Mouse (Mus musculus): ENCODE data around the gene Cyp2b23. TPM values are rescaled to one million over a fixed set of nuclear protein-coding genes. Genes with fewer than 3 reads are reported as not detected.
"Not testable (repeated sequence)": the region's sequence is repeated elsewhere in the genome, so short reads cannot be mapped to it uniquely, and the experiment has no call there.

Gene Cyp2b23
- not detected for total RNA-seq (2021)
- long read RNA-seq, experiment 1: 0 reads
- long read RNA-seq, experiment 2: 0 reads

GRCm38 (mm10) chr7:26686337-26686736 is at the start of gene Cyp2b23:
Cyp2b23 (minus strand) TSS chr7:26686437.
- intact Hi-C loops (cut with DNase I): no loop called here
- DNase-seq (ENCODE audit: low spot score in 2 of 2): no peak

GRCm38 (mm10) chr7:26711061-26711460 is 24.8 kb upstream of the Cyp2b23 start:
- intact Hi-C loops (cut with DNase I): no loop called here
- no peak for DNase-seq (ENCODE audit: low spot score in 2 of 2)

DNA sequence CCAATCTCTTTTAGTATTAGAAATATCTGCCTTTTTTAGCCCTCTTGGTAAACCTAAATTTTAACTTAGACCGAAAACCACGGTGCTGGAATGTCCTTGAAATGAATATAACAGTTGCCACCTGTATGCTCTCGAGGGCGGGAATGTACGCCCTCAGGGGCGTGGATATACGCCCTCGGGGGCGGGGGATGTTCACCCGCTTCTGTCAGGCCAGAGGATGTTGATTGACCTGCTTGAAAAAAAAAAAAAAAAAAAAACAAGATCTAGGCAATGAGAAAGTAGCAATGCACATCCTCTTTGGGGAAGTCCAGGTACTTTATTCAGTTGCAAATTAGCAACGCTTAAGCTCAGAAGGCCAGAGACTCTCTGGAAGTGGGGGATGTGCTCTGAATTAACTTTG is 20.8 kb upstream of the Cyp2b23 start:
- intact Hi-C loops (cut with DNase I): no loop called here
- no peak for DNase-seq (ENCODE audit: low spot score in 2 of 2)

DNA sequence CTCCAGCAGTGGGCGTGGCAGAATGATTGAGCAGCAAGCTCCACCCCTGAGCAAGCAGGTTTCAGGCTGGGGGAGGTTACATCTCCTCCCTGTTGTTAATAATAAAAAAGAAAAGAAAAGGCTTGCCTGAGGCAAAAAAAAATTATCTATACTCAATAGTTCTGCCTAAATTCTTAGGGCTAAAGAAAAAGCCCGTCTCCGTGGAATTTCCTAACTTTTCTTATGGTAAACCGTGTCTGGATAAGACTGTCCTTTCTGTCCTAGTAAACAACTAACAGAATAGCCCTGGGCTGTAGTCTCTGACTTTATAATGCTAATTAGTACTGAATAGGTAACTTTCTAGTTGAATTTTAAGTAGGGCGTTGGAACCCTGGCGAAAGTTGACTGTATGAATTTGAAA is 20.0 kb upstream of the Cyp2b23 start:
- DNase-seq (ENCODE audit: low spot score in 2 of 2); intact Hi-C loops (cut with DNase I): not testable (repeated sequence)

- no peak for DNase-seq (ENCODE audit: low spot score in 2 of 2)
- intact Hi-C loops (cut with DNase I): no loop called here
These were observed 13.9 kb upstream of the Cyp2b23 start for GRCm38 (mm10) chr7:26700151-26700550.

DNA sequence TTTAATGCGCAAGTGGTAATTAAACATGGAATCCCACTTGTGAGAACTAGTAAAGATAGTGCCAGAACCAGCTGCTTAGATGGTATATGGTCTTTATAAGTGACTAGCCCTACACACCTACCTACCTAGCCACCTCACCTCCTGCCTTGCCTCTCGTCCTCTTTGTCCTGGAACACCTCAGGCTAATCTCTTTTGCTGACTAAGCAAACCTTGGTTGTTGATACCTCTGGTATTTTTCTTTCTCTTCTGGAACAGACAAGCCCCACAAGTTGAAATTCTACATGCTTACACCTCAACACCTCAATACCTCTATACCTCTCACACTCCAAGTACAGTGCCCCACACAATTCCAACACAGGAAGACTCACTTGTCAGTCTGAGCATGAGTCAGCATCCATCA is 524 bp downstream of the Cyp2b23 start:
- DNase-seq (ENCODE audit: low spot score in 2 of 2): no peak
- intact Hi-C loops (cut with DNase I): no loop called here

- DNase-seq (ENCODE audit: low spot score in 2 of 2); intact Hi-C loops (cut with DNase I): not testable (repeated sequence)
These were observed 18.8 kb downstream of the Cyp2b23 start for GRCm38 (mm10) chr7:26667466-26667865.

- DNase-seq (ENCODE audit: low spot score in 2 of 2): no peak
- intact Hi-C loops (cut with DNase I): no loop called here
These were observed 20.2 kb downstream of the Cyp2b23 start for GRCm38 (mm10) chr7:26666011-26666410.

DNA sequence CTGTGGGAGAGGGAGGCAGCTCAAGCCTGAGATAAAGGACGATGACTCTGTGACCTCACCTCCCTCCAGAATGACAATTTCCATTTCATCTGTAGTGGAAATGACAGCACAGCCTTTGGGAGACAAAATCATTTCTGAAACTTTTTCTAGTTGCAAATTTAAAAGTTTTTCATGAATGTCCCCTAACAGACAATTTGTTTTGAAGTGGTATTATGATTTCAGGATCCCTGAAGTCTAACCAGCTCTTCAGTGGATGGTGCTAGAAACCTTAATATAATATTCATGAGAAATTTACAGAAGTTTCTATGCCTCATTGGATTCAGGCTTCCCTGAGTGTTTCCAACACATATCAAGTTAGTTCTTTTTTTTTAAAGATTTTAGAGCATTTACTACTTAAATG is 67.9 kb downstream of the Cyp2b23 start, which contains the start of gene Vmn1r185:
TSS of gene Vmn1r185 (minus strand) at position 101 of the 400 bp plus-strand sequence.
- DNase-seq (ENCODE audit: low spot score in 2 of 2); intact Hi-C loops (cut with DNase I): not testable (repeated sequence)

Other genes starting within 250 kb of the Cyp2b23 start
- not detected for gene Nlrp9a, start 151.4 kb downstream of the Cyp2b23 start, total RNA-seq (2021)
- gene Vmn1r185, start 68.0 kb downstream of the Cyp2b23 start, total RNA-seq (2021): not detected
- not detected for gene Cyp2b19, start 70.7 kb upstream of the Cyp2b23 start, total RNA-seq (2021)
- gene Cyp2g1, start 122.5 kb upstream of the Cyp2b23 start, total RNA-seq (2021): not detected
- gene Cyp2a5, start 148.9 kb upstream of the Cyp2b23 start, total RNA-seq (2021): not detected

Measured in left cerebral cortex, postnatal 14 days (tissue).